Mouse (Mus musculus): ENCODE results near the gene Prom1.

DNA sequence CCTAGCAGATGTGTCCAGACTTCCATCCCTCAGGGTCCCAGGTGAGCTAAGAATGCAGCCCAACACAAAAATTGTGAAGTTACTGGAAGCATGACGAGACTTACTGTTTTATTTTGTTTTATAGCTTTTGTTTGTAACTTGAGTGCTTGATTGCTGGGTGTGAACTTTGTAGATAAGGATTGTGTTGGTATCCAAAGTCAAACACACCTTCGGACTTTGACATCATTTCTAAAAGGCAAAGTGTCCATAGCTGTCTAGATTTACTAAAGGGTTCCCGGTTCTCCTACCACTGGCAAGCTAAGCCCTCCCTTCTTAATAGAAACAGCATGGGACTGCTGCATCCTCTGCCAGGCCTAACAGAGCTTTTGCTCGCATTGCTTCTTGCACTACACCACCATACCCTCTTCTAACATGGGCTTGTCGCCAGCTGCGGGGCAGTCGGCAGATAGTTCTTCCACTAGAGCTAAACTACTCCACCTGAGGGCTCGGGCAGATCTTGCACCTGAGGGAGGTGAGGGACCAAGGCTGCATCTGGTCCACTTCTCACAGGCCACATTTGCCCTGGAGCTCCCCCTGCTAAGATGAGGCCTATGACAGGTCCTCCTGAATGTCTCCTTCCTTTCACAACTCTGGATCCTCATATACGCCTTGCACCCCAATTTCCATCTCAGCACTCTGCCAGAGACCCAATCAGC is 103.4 kb downstream of the Prom1 start:
- no peak for TF ChIP-seq CTCF (IDR thresholded peaks at IDR 0.05; ENCODE audit: low read depth)
- no peak for TF ChIP-seq EP300 (IDR thresholded peaks at IDR 0.05; ENCODE audit: low read depth)
